Mouse (Mus musculus) brain, embryonic 14.5 days (tissue): ENCODE results near the gene Tcp11l2.

Experiments used
- CTCF ChIP-seq: fragments of 200-500 bp; IDR thresholded peaks from 2 replicates; pipeline ENCODE4 v1.5.1; 2012; ENCODE audit warnings: inconsistent platforms, mild to moderate bottlenecking, moderate library complexity, borderline replicate concordance; ENCODE audit not compliant: insufficient read depth, insufficient read length; ENCODE audit errors: extremely low read depth
- POLR2A ChIP-seq: fragments of 200-500 bp; IDR thresholded peaks from 2 replicates; pipeline ENCODE4 v1.6.1; 2012; ENCODE audit warnings: mild to moderate bottlenecking, inconsistent platforms, borderline replicate concordance; ENCODE audit not compliant: poor library complexity, insufficient read depth, insufficient read length, severe bottlenecking; ENCODE audit errors: extremely low read depth

DNA sequence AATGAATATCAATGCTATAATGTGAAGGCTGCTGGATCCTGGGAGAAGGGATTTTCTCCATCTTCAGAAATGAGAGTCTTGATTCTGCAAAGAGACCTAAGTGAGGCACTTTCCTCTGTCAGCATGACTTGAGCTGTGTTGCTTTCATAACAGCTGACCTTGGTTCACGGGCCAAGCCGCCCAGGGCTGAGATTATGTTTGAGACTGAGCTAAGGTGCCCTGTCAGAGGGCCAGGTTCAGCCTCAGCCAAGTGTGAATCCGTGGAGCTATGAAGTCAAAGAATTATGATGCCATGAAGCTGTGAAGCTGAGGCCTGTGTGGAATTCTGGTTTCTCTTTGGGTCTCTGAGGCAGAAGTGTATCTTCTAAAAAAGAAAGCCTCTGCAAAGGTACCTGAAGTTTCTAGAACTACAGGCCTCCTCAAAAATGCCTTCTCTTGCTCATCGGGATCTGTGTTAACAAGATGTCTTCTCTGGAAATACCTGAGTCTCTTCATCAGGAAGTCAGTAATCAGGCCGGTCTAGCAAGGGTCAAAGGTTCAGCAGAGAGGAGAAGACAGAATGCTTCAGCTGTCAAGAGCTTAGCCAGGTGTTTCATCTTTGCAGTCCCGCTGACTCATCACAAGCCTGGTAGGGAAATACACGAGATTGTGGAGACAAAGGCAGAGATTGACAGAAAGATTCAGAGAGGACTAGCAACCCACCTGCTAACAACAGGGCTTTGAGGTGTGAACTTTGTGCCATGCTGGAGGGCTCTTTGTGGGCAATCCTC is 31.4 kb upstream of the Tcp11l2 start:
- TF ChIP-seq CTCF, result no peak
- TF ChIP-seq POLR2A, result no peak
